Mouse (Mus musculus): ENCODE measurements around the gene Ins2. TPM values are rescaled to one million over a fixed set of nuclear protein-coding genes. Genes with fewer than 3 reads are reported as not detected.

The Ins2 gene
- polyA plus RNA-seq, 1 experiment from 2014 or later = not detected

GRCm38 (mm10) chr7:142661811-142662210, 81.4 kb downstream of the Ins2 start:
- H3K36me3 ChIP-seq (ENCODE audit: poor library complexity, severe bottlenecking) = no peaks in the 10 kb centered on the region
- no peak overlapping the region for H3K4me2 ChIP-seq
- no peaks in the 10 kb centered on the region for H3K9me3 ChIP-seq (replicated peaks)
- H3K27me3 ChIP-seq = peaks cover 99% of the 10 kb centered on the region
- H3K4me1 ChIP-seq = peaks cover 24% of the 10 kb centered on the region
- no peak overlapping the region for H3K9ac ChIP-seq
- no peak for ATAC-seq
- H3K4me3 ChIP-seq = no peak overlapping the region
- H3K27ac ChIP-seq = no peak overlapping the region

- Histone ChIP-seq H3K9me3 (replicated peaks) (no peaks in the 10 kb centered on the region), H3K27ac (no peak overlapping the region), H3K4me3 (peak overlapping the region; percentile 20; the same call in 1 of the 2 replicates), H3K9ac (no peak overlapping the region), H3K36me3 (ENCODE audit: poor library complexity, severe bottlenecking) (no peaks in the 10 kb centered on the region), H3K4me2 (peak overlapping the region; percentile 38; the same call in 1 of the 2 replicates), H3K4me1 (peaks cover 24% of the 10 kb centered on the region), H3K27me3 (peaks cover 99% of the 10 kb centered on the region)
- whole genome bisulfite sequencing = under 1% methylated on average over 25 of the region's 25 CpGs
- ATAC-seq = no peak
Measured at GRCm38 (mm10) chr7:142661046-142661445, 82.1 kb downstream of the Ins2 start.

GRCm38 (mm10) chr7:142660651-142660945, 82.6 kb downstream of the Ins2 start:
- ATAC-seq = no peak
- H3K36me3 ChIP-seq (ENCODE audit: poor library complexity, severe bottlenecking) = no peaks in the 10 kb centered on the region
- H3K9me3 ChIP-seq (replicated peaks) = no peaks in the 10 kb centered on the region
- H3K27me3 ChIP-seq = peaks cover 99% of the 10 kb centered on the region
- under 1% methylated on average over 29 of the region's 29 CpGs for WGBS
- H3K4me1 ChIP-seq = peaks cover 24% of the 10 kb centered on the region
- peak overlapping the region; percentile 38 for H3K4me2 ChIP-seq
- H3K9ac ChIP-seq = 0 out of 2 replicates have a peak overlapping the region, but pooled peaks have one; percentile 5
- peak overlapping the region; percentile 20 for H3K4me3 ChIP-seq
- H3K27ac ChIP-seq = no peak overlapping the region

- peak overlapping the region; percentile 60 for H3K4me2 ChIP-seq
- peaks cover 99% of the 10 kb centered on the region for H3K27me3 ChIP-seq
- H3K36me3 ChIP-seq (ENCODE audit: poor library complexity, severe bottlenecking) = no peaks in the 10 kb centered on the region
- no peak overlapping the region for H3K27ac ChIP-seq
- no peaks in the 10 kb centered on the region for H3K9me3 ChIP-seq (replicated peaks)
- H3K4me3 ChIP-seq = peak overlapping the region; percentile 40
- 0 out of 2 replicates have a peak overlapping the region, but pooled peaks have one; percentile 5 for H3K9ac ChIP-seq
- peak; percentile 40; the same call in 1 of the 2 replicates for ATAC-seq
- H3K4me1 ChIP-seq = peaks cover 24% of the 10 kb centered on the region
- WGBS = 1% methylated on average over 40 of the region's 43 CpGs
Measured at GRCm38 (mm10) chr7:142659767-142660650, 83.2 kb downstream of the Ins2 start.

- Histone ChIP-seq H3K4me2 (peak overlapping the region; percentile 60), H3K4me3 (peak overlapping the region; percentile 40), H3K4me1 (peaks cover 24% of the 10 kb centered on the region), H3K27ac (no peak overlapping the region), H3K9me3 (replicated peaks) (no peaks in the 10 kb centered on the region), H3K36me3 (ENCODE audit: poor library complexity, severe bottlenecking) (no peaks in the 10 kb centered on the region), H3K9ac (0 out of 2 replicates have a peak overlapping the region, but pooled peaks have one; percentile 16), H3K27me3 (peaks cover 99% of the 10 kb centered on the region)
- whole genome bisulfite sequencing = under 1% methylated on average over 23 of the region's 70 CpGs
- ATAC-seq = peak; percentile 64
Measured at GRCm38 (mm10) chr7:142659181-142659681, 84.0 kb downstream of the Ins2 start.

- Histone ChIP-seq H3K9me3 (replicated peaks) (no peaks in the 10 kb centered on the region), H3K27me3 (peaks cover 99% of the 10 kb centered on the region), H3K4me2 (peak overlapping the region; percentile 60), H3K9ac (0 out of 2 replicates have a peak overlapping the region, but pooled peaks have one; percentile 16), H3K4me3 (peak overlapping the region; percentile 40), H3K27ac (no peak overlapping the region), H3K36me3 (ENCODE audit: poor library complexity, severe bottlenecking) (no peaks in the 10 kb centered on the region), H3K4me1 (peaks cover 24% of the 10 kb centered on the region)
- WGBS = 1% methylated on average over 37 of the region's 40 CpGs
- peak; percentile 20 for ATAC-seq
Measured at GRCm38 (mm10) chr7:142658681-142659180, 84.5 kb downstream of the Ins2 start.

- Histone ChIP-seq H3K27ac (no peak overlapping the region), H3K36me3 (ENCODE audit: poor library complexity, severe bottlenecking) (no peaks in the 10 kb centered on the region), H3K4me2 (peak overlapping the region; percentile 60), H3K9me3 (replicated peaks) (no peaks in the 10 kb centered on the region), H3K4me1 (peaks cover 24% of the 10 kb centered on the region), H3K4me3 (peak overlapping the region; percentile 40), H3K27me3 (peaks cover 98% of the 10 kb centered on the region), H3K9ac (0 out of 2 replicates have a peak overlapping the region, but pooled peaks have one; percentile 30)
- 2% methylated on average over 34 of the region's 34 CpGs for WGBS
- no peak for ATAC-seq
Measured at GRCm38 (mm10) chr7:142657821-142658614, 85.2 kb downstream of the Ins2 start.

- H3K36me3 ChIP-seq (ENCODE audit: poor library complexity, severe bottlenecking) = no peaks in the 10 kb centered on the region
- 19% methylated on average over 2 of the region's 9 CpGs for WGBS
- H3K27ac ChIP-seq = no peak overlapping the region
- H3K9me3 ChIP-seq (replicated peaks) = no peaks in the 10 kb centered on the region
- H3K4me2 ChIP-seq = no peak overlapping the region
- H3K4me3 ChIP-seq = no peak overlapping the region
- peaks cover 24% of the 10 kb centered on the region for H3K4me1 ChIP-seq
- ATAC-seq = no peak
- peaks cover 98% of the 10 kb centered on the region for H3K27me3 ChIP-seq
- H3K9ac ChIP-seq = no peak overlapping the region
Measured at GRCm38 (mm10) chr7:142657341-142657791, 85.8 kb downstream of the Ins2 start.

GRCm38 (mm10) chr7:142656055-142656454, 87.1 kb downstream of the Ins2 start:
- Histone ChIP-seq H3K4me3 (no peak overlapping the region), H3K4me1 (peaks cover 24% of the 10 kb centered on the region), H3K9me3 (replicated peaks) (no peaks in the 10 kb centered on the region), H3K27ac (no peak overlapping the region), H3K4me2 (no peak overlapping the region), H3K27me3 (peaks cover 95% of the 10 kb centered on the region), H3K36me3 (ENCODE audit: poor library complexity, severe bottlenecking) (no peaks in the 10 kb centered on the region), H3K9ac (no peak overlapping the region)
- ATAC-seq = no peak
- 30% methylated on average over 4 of the region's 4 CpGs for WGBS

GRCm38 (mm10) chr7:142655633-142656032, 87.5 kb downstream of the Ins2 start:
- Histone ChIP-seq H3K4me1 (peaks cover 20% of the 10 kb centered on the region), H3K27ac (no peak overlapping the region), H3K27me3 (peaks cover 95% of the 10 kb centered on the region), H3K9me3 (replicated peaks) (no peaks in the 10 kb centered on the region), H3K36me3 (ENCODE audit: poor library complexity, severe bottlenecking) (no peaks in the 10 kb centered on the region), H3K9ac (no peak overlapping the region), H3K4me2 (no peak overlapping the region), H3K4me3 (no peak overlapping the region)
- WGBS = 8% methylated on average over 11 of the region's 11 CpGs
- no peak for ATAC-seq

GRCm38 (mm10) chr7:142653726-142654125, 89.5 kb downstream of the Ins2 start:
- Histone ChIP-seq H3K9ac (no peak overlapping the region), H3K4me1 (peaks cover 8% of the 10 kb centered on the region), H3K36me3 (ENCODE audit: poor library complexity, severe bottlenecking) (no peaks in the 10 kb centered on the region), H3K9me3 (replicated peaks) (no peaks in the 10 kb centered on the region), H3K27me3 (peaks cover 83% of the 10 kb centered on the region), H3K4me2 (no peak overlapping the region), H3K4me3 (no peak overlapping the region), H3K27ac (no peak overlapping the region)
- WGBS = 6% methylated on average over 18 of the region's 18 CpGs
- no peak for ATAC-seq

Data from forebrain, embryonic 13.5 days (tissue).